Mouse (Mus musculus) stomach, embryonic 15.5 days (tissue): ENCODE measurements around the gene Padi2. TPM values are rescaled to one million over a fixed set of nuclear protein-coding genes. Genes with fewer than 3 reads are reported as not detected.
A peak's percentile ranks its signal among the peaks of the same experiment; 100 is the strongest.

Source experiments
- ATAC-seq: fragments of 200-750 bp; cut with Nextera tagmentation; 2 replicates; pipeline ENCODE4 v1.8.0; 2017; ENCODE audit warnings: low read depth, moderate number of reproducible peaks, moderate TSS enrichment; ENCODE audit not compliant: insufficient read depth, low FRiP score
- H3K27ac ChIP-seq: fragments of 300-500 bp; sonication (generic); 2 replicates; pipeline ENCODE4 v1.5.1; 2015; ENCODE audit warnings: mild to moderate bottlenecking, inconsistent platforms
- H3K27me3 ChIP-seq: fragments of 300-500 bp; sonication (generic); replicated peaks from 2 replicates; pipeline ENCODE4 v1.6.1; 2015; ENCODE audit warnings: inconsistent platforms
- H3K36me3 ChIP-seq: fragments of 300-500 bp; sonication (generic); 2 replicates; pipeline ENCODE4 v1.6.1; 2015; ENCODE audit warnings: inconsistent platforms
- H3K4me1 ChIP-seq: fragments of 300-500 bp; sonication (generic); 2 replicates; pipeline ENCODE4 v1.6.1; 2015; ENCODE audit warnings: inconsistent platforms
- H3K4me2 ChIP-seq: fragments of 300-500 bp; sonication (generic); 2 replicates; pipeline ENCODE4 v1.6.1; 2015; ENCODE audit warnings: mild to moderate bottlenecking, inconsistent platforms
- H3K4me3 ChIP-seq: fragments of 300-500 bp; sonication (generic); replicated peaks from 2 replicates; pipeline ENCODE4 v1.5.1; 2015; ENCODE audit warnings: inconsistent platforms
- H3K9ac ChIP-seq: fragments of 300-500 bp; sonication (generic); 2 replicates; pipeline ENCODE4 v1.6.1; 2015; ENCODE audit warnings: inconsistent platforms
- H3K9me3 ChIP-seq: fragments of 300-500 bp; sonication (generic); 2 replicates; pipeline ENCODE4 v1.6.1; 2016; ENCODE audit warnings: inconsistent platforms
- WGBS: fragments of 180-500 bp; shearing (Covaris S2); methylation state at CpG from one replicate; pipeline ENCODE4 v1.1.7; 2015; 5-methylcytosine and 5-hydroxymethylcytosine counted together
- polyA plus RNA-seq: library from polyadenylated mRNA; unstranded; fragments of >200 nt; fragmentation: Nextera tagmentation; extraction: Ambion mirVana; gene quantifications from 2 replicates; pipeline ENCODE4 v1.2.1, GENCODE M21; 2015

Gene Padi2
- polyA plus RNA-seq, 1 experiment from 2014 or later = 2.7 TPM

- Histone ChIP-seq H3K4me2 (0 out of 2 replicates have a peak overlapping the region, but pooled peaks have one; percentile 17), H3K4me3 (no peak overlapping the region)
- no peak for ATAC-seq
Observed at GRCm38 (mm10) chr4:140910661-140911310, 4.6 kb downstream of the Padi2 start.

GRCm38 (mm10) chr4:140911416-140911815 is 5.3 kb downstream of the Padi2 start:
- no peak overlapping the region for H3K4me2 ChIP-seq
- H3K9me3 ChIP-seq = no peaks in the 10 kb centered on the region
- H3K9ac ChIP-seq = no peak overlapping the region
- H3K27me3 ChIP-seq = peaks cover 7% of the 10 kb centered on the region
- no peak for ATAC-seq
- H3K4me3 ChIP-seq = no peak overlapping the region
- no peak overlapping the region for H3K27ac ChIP-seq
- H3K36me3 ChIP-seq = no peaks in the 10 kb centered on the region
- WGBS = 88% methylated on average over 9 of the region's 9 CpGs
- peaks cover 10% of the 10 kb centered on the region for H3K4me1 ChIP-seq

More at GRCm38 (mm10) chr4:140910661-140911310, 4.6 kb downstream of the Padi2 start:
- Histone ChIP-seq H3K4me1 (peaks cover 16% of the 10 kb centered on the region), H3K36me3 (no peaks in the 10 kb centered on the region), H3K27me3 (peaks cover 13% of the 10 kb centered on the region), H3K9me3 (no peaks in the 10 kb centered on the region), H3K27ac (no peak overlapping the region), H3K9ac (no peak overlapping the region)
- 26% methylated on average over 17 of the region's 17 CpGs for WGBS

- 79% methylated on average over 10 of the region's 10 CpGs for WGBS
- Histone ChIP-seq H3K27ac (no peak overlapping the region), H3K9ac (no peak overlapping the region), H3K4me3 (no peak overlapping the region), H3K4me1 (peaks cover 6% of the 10 kb centered on the region; the same call in 1 of the 2 replicates), H3K4me2 (no peak overlapping the region), H3K27me3 (no peaks in the 10 kb centered on the region), H3K36me3 (no peaks in the 10 kb centered on the region), H3K9me3 (no peaks in the 10 kb centered on the region)
- no peak for ATAC-seq
Observed at GRCm38 (mm10) chr4:140912271-140912833, 6.2 kb downstream of the Padi2 start.

GRCm38 (mm10) chr4:140913565-140913964 is 7.4 kb downstream of the Padi2 start:
- H3K4me2 ChIP-seq = no peak overlapping the region
- 91% methylated on average over 9 of the region's 9 CpGs for WGBS
- no peak for ATAC-seq
- no peak overlapping the region for H3K4me3 ChIP-seq
- peaks cover 6% of the 10 kb centered on the region; the same call in 1 of the 2 replicates for H3K4me1 ChIP-seq
- no peaks in the 10 kb centered on the region for H3K27me3 ChIP-seq
- H3K27ac ChIP-seq = no peak overlapping the region
- H3K9me3 ChIP-seq = no peaks in the 10 kb centered on the region
- no peak overlapping the region for H3K9ac ChIP-seq
- H3K36me3 ChIP-seq = no peaks in the 10 kb centered on the region

GRCm38 (mm10) chr4:140914731-140915131 is 8.6 kb downstream of the Padi2 start:
- no peak for ATAC-seq
- no peak overlapping the region for H3K4me2 ChIP-seq
- H3K36me3 ChIP-seq = no peaks in the 10 kb centered on the region
- H3K27me3 ChIP-seq = no peaks in the 10 kb centered on the region
- H3K4me3 ChIP-seq = no peak overlapping the region
- H3K4me1 ChIP-seq = peaks cover 6% of the 10 kb centered on the region; the same call in 1 of the 2 replicates
- 54% methylated on average over 6 of the region's 6 CpGs for WGBS
- no peak overlapping the region for H3K9ac ChIP-seq
- H3K9me3 ChIP-seq = no peaks in the 10 kb centered on the region
- 0 out of 2 replicates have a peak overlapping the region, but pooled peaks have one; percentile 7 for H3K27ac ChIP-seq

- H3K4me2 ChIP-seq = no peak overlapping the region
- H3K27me3 ChIP-seq = no peaks in the 10 kb centered on the region
- no peak overlapping the region for H3K27ac ChIP-seq
- H3K4me3 ChIP-seq = no peak overlapping the region
- no peak for ATAC-seq
- peaks cover 6% of the 10 kb centered on the region; the same call in 1 of the 2 replicates for H3K4me1 ChIP-seq
- H3K36me3 ChIP-seq = no peaks in the 10 kb centered on the region
- H3K9ac ChIP-seq = no peak overlapping the region
- WGBS = 65% methylated on average over 3 of the region's 3 CpGs
- no peaks in the 10 kb centered on the region for H3K9me3 ChIP-seq
Observed at GRCm38 (mm10) chr4:140915235-140915634, 9.1 kb downstream of the Padi2 start.

GRCm38 (mm10) chr4:140916296-140916695 is 10.2 kb downstream of the Padi2 start:
- no peaks in the 10 kb centered on the region for H3K4me1 ChIP-seq
- no peak for ATAC-seq
- H3K27ac ChIP-seq = no peak overlapping the region
- H3K9ac ChIP-seq = no peak overlapping the region
- no peaks in the 10 kb centered on the region for H3K27me3 ChIP-seq
- no peak overlapping the region for H3K4me2 ChIP-seq
- H3K9me3 ChIP-seq = no peaks in the 10 kb centered on the region
- WGBS = 89% methylated on average over 5 of the region's 5 CpGs
- no peaks in the 10 kb centered on the region for H3K36me3 ChIP-seq
- H3K4me3 ChIP-seq = no peak overlapping the region

GRCm38 (mm10) chr4:140917451-140917850 is 11.3 kb downstream of the Padi2 start:
- H3K27ac ChIP-seq = no peak overlapping the region
- ATAC-seq = no peak
- no peaks in the 10 kb centered on the region for H3K4me1 ChIP-seq
- no peak overlapping the region for H3K4me2 ChIP-seq
- no peak overlapping the region for H3K4me3 ChIP-seq
- no peak overlapping the region for H3K9ac ChIP-seq
- H3K36me3 ChIP-seq = no peaks in the 10 kb centered on the region
- no peaks in the 10 kb centered on the region for H3K9me3 ChIP-seq
- H3K27me3 ChIP-seq = no peaks in the 10 kb centered on the region
- WGBS = 86% methylated on average over 9 of the region's 9 CpGs

GRCm38 (mm10) chr4:140919974-140920836 is 14.1 kb downstream of the Padi2 start:
- H3K27ac ChIP-seq = no peak overlapping the region
- WGBS = 49% methylated on average over 11 of the region's 11 CpGs
- ATAC-seq = no peak
- H3K27me3 ChIP-seq = no peaks in the 10 kb centered on the region
- no peak overlapping the region for H3K4me3 ChIP-seq
- no peaks in the 10 kb centered on the region for H3K9me3 ChIP-seq
- H3K4me1 ChIP-seq = no peaks in the 10 kb centered on the region
- no peak overlapping the region for H3K9ac ChIP-seq
- no peak overlapping the region for H3K4me2 ChIP-seq
- no peaks in the 10 kb centered on the region for H3K36me3 ChIP-seq

GRCm38 (mm10) chr4:140922508-140922907 is 16.4 kb downstream of the Padi2 start:
- H3K4me2 ChIP-seq = no peak overlapping the region
- H3K9me3 ChIP-seq = no peaks in the 10 kb centered on the region
- H3K9ac ChIP-seq = no peak overlapping the region
- no peak; the same call in 1 of the 2 replicates for ATAC-seq
- H3K4me1 ChIP-seq = no peaks in the 10 kb centered on the region
- H3K27ac ChIP-seq = no peak overlapping the region
- H3K36me3 ChIP-seq = no peaks in the 10 kb centered on the region
- 80% methylated on average over 5 of the region's 5 CpGs for WGBS
- no peaks in the 10 kb centered on the region for H3K27me3 ChIP-seq
- H3K4me3 ChIP-seq = no peak overlapping the region

- no peak overlapping the region for H3K9ac ChIP-seq
Observed at GRCm38 (mm10) chr4:140925648-140926047, 19.5 kb downstream of the Padi2 start.

GRCm38 (mm10) chr4:140928349-140928748 is 22.2 kb downstream of the Padi2 start:
- WGBS = 72% methylated on average over 9 of the region's 9 CpGs
- Histone ChIP-seq H3K4me3 (no peak overlapping the region), H3K36me3 (no peaks in the 10 kb centered on the region), H3K9me3 (no peaks in the 10 kb centered on the region), H3K4me1 (no peaks in the 10 kb centered on the region), H3K9ac (no peak overlapping the region), H3K27me3 (no peaks in the 10 kb centered on the region), H3K27ac (no peak overlapping the region), H3K4me2 (no peak overlapping the region)
- ATAC-seq = no peak

More at GRCm38 (mm10) chr4:140925648-140926047, 19.5 kb downstream of the Padi2 start:
- ATAC-seq = no peak
- H3K27ac ChIP-seq = no peak overlapping the region
- H3K9me3 ChIP-seq = no peaks in the 10 kb centered on the region
- H3K36me3 ChIP-seq = no peaks in the 10 kb centered on the region
- no peaks in the 10 kb centered on the region for H3K27me3 ChIP-seq
- 39% methylated on average over 8 of the region's 8 CpGs for WGBS
- H3K4me2 ChIP-seq = no peak overlapping the region
- no peaks in the 10 kb centered on the region for H3K4me1 ChIP-seq
- H3K4me3 ChIP-seq = no peak overlapping the region
